In genomic region chr9:122471539-122471938, GRCm38 (mm10) we compare ENCODE assay signal across 16 mouse cellular contexts.
DNase-seq lines count a peak whose midpoint lies in the region; ATAC-seq and TF ChIP-seq lines count a peak whose summit lies in the region.
"Had no signal": no experiment of that assay in that cellular context is flagged by ENCODE, and none has a peak within 500 bp of the region (broad histone marks: within the 10 kb centered on the region; RNA-seq: fewer than 3 reads in every experiment).

No protein-coding gene starts in this region.

- no peaks in the 10 kb centered on the region for H3K36me3 ChIP-seq in CH12.LX (replicated peaks in 1 of 2; ENCODE audit: control insufficient read depth in 1 of 2, insufficient read depth in 1 of 2, low read length in 1 of 2)
- no peaks in the 10 kb centered on the region for H3K36me3 ChIP-seq in liver, embryonic 13.5 days
- H3K36me3 ChIP-seq: limb, embryonic 15.5 days; neural tube, embryonic 13.5 days had no signal

- peaks cover 7 to 36% of the 10 kb centered on the region in 2 experiments for H3K4me1 ChIP-seq in CH12.LX (ENCODE audit: control insufficient read depth in 1 of 2, insufficient read depth in 2 of 2)
- H3K4me1 ChIP-seq in liver, embryonic 13.5 days (replicated peaks): peaks cover 3% of the 10 kb centered on the region
- H3K4me1 ChIP-seq: forebrain, embryonic 13.5 days; limb, embryonic 15.5 days; neural tube, embryonic 13.5 days had no signal

- no peaks in the 10 kb centered on the region for H3K9me3 ChIP-seq in CH12.LX (replicated peaks; ENCODE audit: low read length)
- 0 out of 2 replicates have a peak, but pooled peaks cover 2% of the 10 kb centered on the region for H3K9me3 ChIP-seq in liver, embryonic 13.5 days (replicated peaks)
- H3K9me3 ChIP-seq: forebrain, embryonic 13.5 days; limb, embryonic 15.5 days; neural tube, embryonic 13.5 days had no signal

- peak; percentile 50 for DNase-seq in adrenal gland, adult 2 months
- DNase-seq in adrenal gland, postnatal 10 days: no peak
- DNase-seq in CH12.LX (ENCODE audit: extremely low read depth): peak; percentile 77
- DNase-seq in adrenal gland, postnatal 14 days: peak; percentile 48
- DNase-seq in liver, embryonic 13.5 days: peak; percentile 23
- no peak for DNase-seq in spleen, postnatal 14 days (ENCODE audit: low spot score in 2 of 2)
- no peak for DNase-seq in gastrocnemius, postnatal 14 days
- DNase-seq in heart, postnatal 10 days: no peak
- DNase-seq: heart, adult 18-20 months; layer of hippocampus, postnatal 36 days; thymus, adult 2 months had no signal

- no peak overlapping the region for H3K4me2 ChIP-seq in CH12.LX (ENCODE audit: insufficient read depth, low read depth, poor library complexity, severe bottlenecking)
- H3K4me2 ChIP-seq in liver, embryonic 13.5 days: no peak overlapping the region
- H3K4me2 ChIP-seq: forebrain, embryonic 13.5 days; limb, embryonic 15.5 days; neural tube, embryonic 13.5 days had no signal

- no peak for TF ChIP-seq CTCF in CH12.LX (conservative IDR thresholded peaks at IDR 0.05 in 1 of 2, IDR thresholded peaks at IDR 0.05 in 1 of 2; ENCODE audit: low read depth in 2 of 2, low read length in 2 of 2)

- no peak overlapping the region for H3K4me3 ChIP-seq in CH12.LX (replicated peaks in 1 of 3; ENCODE audit: low read depth in 2 of 3, low read length in 2 of 3, poor library complexity in 1 of 3)
- H3K4me3 ChIP-seq in liver, embryonic 13.5 days (replicated peaks): no peak overlapping the region
- H3K4me3 ChIP-seq: forebrain, embryonic 13.5 days; limb, embryonic 15.5 days; neural tube, embryonic 13.5 days had no signal

- intact Hi-C loops in gastrocnemius, postnatal 14 days (cut with DNase I; ENCODE audit: low total_unique reads): no loop called here
- intact Hi-C loops in heart, postnatal 10 days (cut with DNase I): no loop called here

- no peak overlapping the region for H3K9ac ChIP-seq in CH12.LX (ENCODE audit: insufficient read depth, low read depth)
- no peak overlapping the region for H3K9ac ChIP-seq in liver, embryonic 13.5 days
- H3K9ac ChIP-seq: forebrain, embryonic 13.5 days; limb, embryonic 15.5 days; neural tube, embryonic 13.5 days had no signal

- no peak for TF ChIP-seq POLR2A in CH12.LX (IDR thresholded peaks at IDR 0.05; ENCODE audit: low read depth, low read length)

- dilution Hi-C loops in CH12.LX (cut with MboI; ENCODE audit: extremely low pct_ligation_motif_present, extremely low pct_unique_long_range_greater_than_20kb, low sequenced_read_pairs): no loop called here

- peak; percentile 55; the same call in 1 of the 2 replicates for ATAC-seq in liver, embryonic 13.5 days (ENCODE audit: low read depth)
- ATAC-seq: forebrain, embryonic 13.5 days; hindbrain, embryonic 16.5 days had no signal

- WGBS in liver, embryonic 13.5 days (ENCODE audit: insufficient replicate concordance): 88% methylated on average over 2 of the region's 2 CpGs

- H3K27ac ChIP-seq in CH12.LX (ENCODE audit: insufficient read depth, low read depth): no peak overlapping the region
- no peak overlapping the region for H3K27ac ChIP-seq in liver, embryonic 13.5 days
- H3K27ac ChIP-seq: forebrain, embryonic 13.5 days; kidney, postnatal 0 days; limb, embryonic 15.5 days; neural tube, embryonic 13.5 days had no signal

- peak; percentile 28; the same call in 1 of the 2 replicates for TF ChIP-seq EP300 in CH12.LX (IDR thresholded peaks at IDR 0.05; ENCODE audit: low read length)

- no peaks in the 10 kb centered on the region for H3K79me2 ChIP-seq in CH12.LX (replicated peaks; ENCODE audit: control insufficient read depth, extremely low read depth, insufficient read depth, poor library complexity, severe bottlenecking)

- TF ChIP-seq RAD21 in CH12.LX (IDR thresholded peaks at IDR 0.05; ENCODE audit: low read depth, low read length): no peak

- in situ Hi-C loops in CH12.LX (cut with MboI; ENCODE audit: low pct_ligation_motif_present, low pct_unique_long_range_greater_than_20kb, low sequenced_read_pairs): loop anchor here (25.0 kb wide), 1 partner anchor 216 kb away; no protein-coding TSS in a partner anchor

- no peaks in the 10 kb centered on the region for H3K27me3 ChIP-seq in CH12.LX (replicated peaks)
- no peaks in the 10 kb centered on the region for H3K27me3 ChIP-seq in liver, embryonic 13.5 days
- H3K27me3 ChIP-seq: forebrain, embryonic 13.5 days; limb, embryonic 15.5 days; neural tube, embryonic 13.5 days had no signal

TF ChIP-seq in CH12.LX, 34 proteins besides CTCF, POLR2A, EP300 and RAD21:
- TF ChIP-seq GABPA (IDR thresholded peaks at IDR 0.05; ENCODE audit: insufficient replicate concordance, low read depth, low read length) (peak; percentile 59), MXI1 (IDR thresholded peaks at IDR 0.05; ENCODE audit: low read depth, low read length) (peak; percentile 22; the same call in 1 of the 2 replicates), MAX (IDR thresholded peaks at IDR 0.05; ENCODE audit: low read length) (no peak), ZMIZ1 (IDR thresholded peaks at IDR 0.05; ENCODE audit: low read depth, low read length) (no peak), MAFK (IDR thresholded peaks at IDR 0.05; ENCODE audit: insufficient replicate concordance, low read length) (peak; percentile 100), MYC (IDR thresholded peaks at IDR 0.05; ENCODE audit: low read depth, low read length) (no peak), TCF12 (IDR thresholded peaks at IDR 0.05; ENCODE audit: low read depth, low read length) (no peak), BHLHE40 (IDR thresholded peaks at IDR 0.05; ENCODE audit: low read depth, low read length) (0 out of 2 replicates have a peak, but pooled peaks have one; percentile 37), ETS1 (conservative IDR thresholded peaks at IDR 0.05; ENCODE audit: low read depth, low read length) (peak; percentile 77), NRF1 (IDR thresholded peaks at IDR 0.05; ENCODE audit: low read depth, low read length) (peak; percentile 44; the same call in 1 of the 2 replicates), JUND (conservative IDR thresholded peaks at IDR 0.05; ENCODE audit: low read depth, low read length) (peak; percentile 46), USF2 (conservative IDR thresholded peaks at IDR 0.05; ENCODE audit: low read depth, low read length) (no peak), MAZ (IDR thresholded peaks at IDR 0.05; ENCODE audit: low read depth, low read length) (no peak), CHD2 (IDR thresholded peaks at IDR 0.05; ENCODE audit: low read length) (no peak), UBTF (IDR thresholded peaks at IDR 0.05; ENCODE audit: low read depth, low read length) (no peak), IRF4 (IDR thresholded peaks at IDR 0.05; ENCODE audit: low read depth, low read length) (no peak), JUN (IDR thresholded peaks at IDR 0.05; ENCODE audit: insufficient read depth, low read depth, low read length) (peak; percentile 46; the same call in 1 of the 2 replicates), PAX5 (IDR thresholded peaks at IDR 0.05; ENCODE audit: low read length) (no peak)

Comparison
In these comparisons a context has a peak if more than half of its experiments do, and no peak if none do; other contexts are left out.
1. DNase-seq: peak in adrenal gland, adult 2 months (single experiment), CH12.LX (single experiment), adrenal gland, postnatal 14 days (single experiment) and liver, embryonic 13.5 days (single experiment); none in adrenal gland, postnatal 10 days (single experiment), spleen, postnatal 14 days (0 of 2), gastrocnemius, postnatal 14 days (single experiment) and heart, postnatal 10 days (0 of 2).